Mouse (Mus musculus) forebrain, embryonic 16.5 days (tissue): ENCODE measurements at regions not wholly inside any gene's neighbourhood (a gene's known extent, or its start where the extent isn't known, plus 50 kb on each side); places are given as distances from the start of the nearest gene placed in this dataset.

Source experiments
- ATAC-seq: fragments of 200-750 bp; cut with Nextera tagmentation; 2 replicates; pipeline ENCODE4 v1.8.0; 2017; ENCODE audit warnings: mild to moderate bottlenecking, moderate library complexity
- H3K27ac ChIP-seq: fragments of 300-500 bp; sonication (generic); 2 replicates; pipeline ENCODE4 v1.5.1; 2014; ENCODE audit warnings: low read length, control low read depth
- H3K27me3 ChIP-seq: fragments of 300-500 bp; sonication (generic); replicated peaks from 2 replicates; pipeline ENCODE4 v1.6.1; 2014; ENCODE audit warnings: low read length; ENCODE audit not compliant: control insufficient read depth, insufficient read depth
- H3K36me3 ChIP-seq: fragments of 300-500 bp; sonication (generic); 2 replicates; pipeline ENCODE4 v1.6.1; 2014; ENCODE audit not compliant: control insufficient read depth, insufficient read depth
- H3K4me1 ChIP-seq: fragments of 300-500 bp; sonication (generic); replicated peaks from 2 replicates; pipeline ENCODE4 v1.6.1; 2014; ENCODE audit warnings: low read length; ENCODE audit not compliant: control insufficient read depth, insufficient read depth
- H3K4me2 ChIP-seq: fragments of 300-500 bp; sonication (generic); 2 replicates; pipeline ENCODE4 v1.6.1; 2014; ENCODE audit warnings: mild to moderate bottlenecking, low read length, control low read depth
- H3K4me3 ChIP-seq: fragments of 300-500 bp; sonication (generic); replicated peaks from 2 replicates; pipeline ENCODE4 v1.5.1; 2014; ENCODE audit warnings: mild to moderate bottlenecking, low read length, control low read depth
- H3K9ac ChIP-seq: fragments of 300-500 bp; sonication (generic); replicated peaks from 2 replicates; pipeline ENCODE4 v1.6.1; 2014; ENCODE audit warnings: low read depth, low read length, control low read depth
- H3K9me3 ChIP-seq: fragments of 300-500 bp; sonication (generic); 2 replicates; pipeline ENCODE4 v1.6.1; 2016; ENCODE audit warnings: low read length; ENCODE audit not compliant: control insufficient read depth
- WGBS: fragments of 180-500 bp; shearing (Covaris S2); extraction: QIAGEN DNeasy Blood & Tissue Kit; methylation state at CpG from one replicate; pipeline ENCODE4 v1.1.7; 2014; 5-methylcytosine and 5-hydroxymethylcytosine counted together

DNA sequence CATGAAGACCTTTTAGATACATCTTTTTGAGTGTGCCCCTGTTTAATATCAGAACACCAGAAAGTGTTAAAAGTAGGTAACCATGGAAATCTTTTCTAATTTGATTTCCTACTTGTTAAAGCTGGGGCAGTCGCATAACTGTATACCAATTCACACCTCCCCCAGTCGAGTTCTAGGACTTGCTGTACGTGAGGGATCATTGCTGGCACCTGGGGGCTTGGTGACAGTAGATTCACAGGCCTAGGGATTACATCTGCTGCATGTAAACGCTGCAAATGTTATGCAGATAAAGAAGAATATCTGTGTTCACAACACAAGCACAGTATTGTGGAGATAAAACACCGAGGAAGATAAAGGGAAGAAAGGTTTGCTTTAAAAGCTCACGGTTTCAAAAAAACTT is 256.7 kb downstream of the Ice1 start:
- 65% methylated on average over 6 of the region's 6 CpGs for WGBS
- no peak for ATAC-seq

DNA sequence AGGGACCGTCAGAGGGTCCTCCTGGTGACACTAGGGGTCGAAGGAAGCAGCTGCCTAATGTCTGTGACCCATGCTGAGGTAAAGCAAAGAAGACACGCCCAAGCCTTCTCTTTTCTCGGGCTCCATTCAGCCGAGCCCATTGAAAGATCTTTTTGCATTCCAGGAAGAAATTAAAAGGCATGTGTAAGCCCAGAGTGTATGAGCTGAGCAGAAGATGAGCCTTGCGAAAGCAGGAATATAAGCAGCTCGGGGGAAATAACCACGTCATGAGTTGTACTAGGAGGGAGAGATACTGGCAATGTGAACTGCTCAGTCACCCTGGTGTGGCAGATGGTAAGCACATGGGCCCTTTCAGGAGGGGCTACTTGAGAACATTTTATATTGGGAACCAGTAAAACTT is 252.1 kb downstream of the Ice1 start:
- no peak for ATAC-seq
- Histone ChIP-seq H3K9me3 (no peaks in the 10 kb centered on the region), H3K27ac (no peak overlapping the region), H3K27me3 (no peaks in the 10 kb centered on the region), H3K9ac (no peak overlapping the region), H3K36me3 (no peaks in the 10 kb centered on the region), H3K4me1 (no peaks in the 10 kb centered on the region), H3K4me2 (no peak overlapping the region), H3K4me3 (no peak overlapping the region)
- WGBS, result 48% methylated on average over 8 of the region's 8 CpGs

More for the DNA sequence above, 256.7 kb downstream of the Ice1 start:
- Histone ChIP-seq H3K27ac (no peak overlapping the region), H3K4me1 (no peaks in the 10 kb centered on the region), H3K9me3 (no peaks in the 10 kb centered on the region), H3K9ac (no peak overlapping the region), H3K36me3 (no peaks in the 10 kb centered on the region), H3K4me3 (no peak overlapping the region), H3K27me3 (no peaks in the 10 kb centered on the region), H3K4me2 (no peak overlapping the region)

DNA sequence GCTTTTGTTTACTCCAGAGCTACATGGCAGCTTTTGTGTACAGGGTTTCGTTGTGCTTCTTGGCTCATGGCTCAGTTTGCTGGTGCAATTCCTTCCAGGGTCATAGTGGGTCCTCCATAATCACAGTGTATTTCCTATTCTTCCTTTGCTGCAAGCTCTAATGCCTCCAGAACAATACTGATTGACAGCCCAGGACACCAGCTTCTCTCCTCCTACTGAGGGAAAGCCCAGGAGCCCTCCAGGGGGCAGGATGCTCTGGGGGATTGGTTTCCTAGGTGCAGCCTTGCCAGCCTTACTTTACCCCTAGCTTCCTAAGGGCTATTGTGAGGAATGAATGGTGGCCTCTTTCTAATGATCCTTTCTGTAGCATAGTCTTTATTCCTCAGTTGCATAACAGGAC is 224.6 kb downstream of the Ice1 start:
- WGBS, result 8% methylated on average over 1 of the region's 1 CpGs
- H3K9me3 ChIP-seq, result no peaks in the 10 kb centered on the region
- H3K27ac ChIP-seq, result no peak overlapping the region
- no peaks in the 10 kb centered on the region; the same call in 1 of the 2 replicates for H3K4me1 ChIP-seq
- no peaks in the 10 kb centered on the region for H3K36me3 ChIP-seq
- no peak overlapping the region for H3K4me2 ChIP-seq
- H3K9ac ChIP-seq, result no peak overlapping the region
- peak; percentile 69 for ATAC-seq
- H3K4me3 ChIP-seq, result no peak overlapping the region
- no peaks in the 10 kb centered on the region for H3K27me3 ChIP-seq

GRCm38 (mm10) chr13:70418156-70418555 is 219.3 kb downstream of the Ice1 start:
- Histone ChIP-seq H3K4me3 (no peak overlapping the region), H3K4me1 (no peaks in the 10 kb centered on the region), H3K27me3 (no peaks in the 10 kb centered on the region), H3K9me3 (no peaks in the 10 kb centered on the region), H3K27ac (no peak overlapping the region), H3K36me3 (no peaks in the 10 kb centered on the region), H3K9ac (no peak overlapping the region), H3K4me2 (no peak overlapping the region)
- 79% methylated on average over 2 of the region's 2 CpGs for WGBS
- no peak for ATAC-seq

DNA sequence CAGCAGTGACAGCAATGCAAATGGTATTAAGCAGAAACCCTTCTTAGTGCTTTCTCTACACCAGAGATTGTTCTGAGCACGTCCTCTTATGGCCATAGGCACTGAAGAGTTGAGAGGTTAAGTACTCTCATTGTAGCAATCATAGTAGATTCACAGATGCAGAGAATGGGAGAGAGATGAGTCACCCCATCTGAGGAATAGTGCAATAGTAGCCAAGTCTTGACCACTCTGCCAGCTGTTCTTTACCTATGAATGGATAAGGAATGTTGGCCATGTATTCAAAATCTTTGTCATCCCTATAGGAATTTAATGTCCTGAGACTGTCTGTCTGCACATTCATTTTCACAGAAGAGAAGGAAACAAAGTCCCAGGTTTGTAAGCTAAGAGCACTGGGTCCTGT is 198.0 kb downstream of the Ice1 start:
- Histone ChIP-seq H3K4me2 (no peak overlapping the region), H3K36me3 (no peaks in the 10 kb centered on the region), H3K4me1 (no peaks in the 10 kb centered on the region), H3K9me3 (no peaks in the 10 kb centered on the region), H3K27ac (no peak overlapping the region), H3K4me3 (no peak overlapping the region), H3K27me3 (no peaks in the 10 kb centered on the region), H3K9ac (no peak overlapping the region)
- ATAC-seq, result no peak
- WGBS, result 52% methylated on average over 1 of the region's 1 CpGs

GRCm38 (mm10) chr13:70446940-70447339 is 190.5 kb downstream of the Ice1 start:
- Histone ChIP-seq H3K4me2 (no peak overlapping the region), H3K4me3 (no peak overlapping the region), H3K4me1 (no peaks in the 10 kb centered on the region), H3K27ac (no peak overlapping the region), H3K27me3 (no peaks in the 10 kb centered on the region), H3K36me3 (no peaks in the 10 kb centered on the region), H3K9ac (no peak overlapping the region), H3K9me3 (no peaks in the 10 kb centered on the region)
- 96% methylated on average over 4 of the region's 4 CpGs for WGBS
- ATAC-seq, result no peak

GRCm38 (mm10) chr13:70454592-70455390 is 182.6 kb downstream of the Ice1 start:
- H3K27me3 ChIP-seq, result no peaks in the 10 kb centered on the region
- H3K36me3 ChIP-seq, result no peaks in the 10 kb centered on the region
- WGBS, result 86% methylated on average over 4 of the region's 4 CpGs
- no peaks in the 10 kb centered on the region for H3K9me3 ChIP-seq
- ATAC-seq, result no peak
- no peak overlapping the region for H3K4me3 ChIP-seq
- H3K27ac ChIP-seq, result no peak overlapping the region
- H3K9ac ChIP-seq, result no peak overlapping the region
- no peaks in the 10 kb centered on the region for H3K4me1 ChIP-seq
- no peak overlapping the region for H3K4me2 ChIP-seq

DNA sequence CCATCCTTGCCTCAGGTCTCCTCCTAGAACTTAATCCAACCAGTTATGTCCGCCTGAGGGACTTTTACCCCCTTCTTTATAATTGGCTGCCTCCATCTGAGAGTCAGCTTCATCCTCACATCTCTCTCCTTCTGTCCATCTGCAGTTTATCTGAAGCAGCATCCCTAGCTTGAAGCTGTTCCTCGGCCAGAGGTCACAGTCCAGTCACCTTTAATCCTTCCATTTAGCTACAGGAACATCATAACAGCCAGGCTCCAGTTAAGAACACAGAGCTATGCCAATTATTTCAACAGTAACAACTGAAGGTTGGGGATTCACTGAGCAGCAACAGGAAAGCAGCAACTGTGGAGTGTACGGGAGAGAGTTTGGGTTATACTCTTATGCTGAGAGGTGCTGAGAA is 179.0 kb downstream of the Ice1 start:
- WGBS, result 76% methylated on average over 3 of the region's 3 CpGs
- Histone ChIP-seq H3K4me2 (no peak overlapping the region), H3K27ac (no peak overlapping the region), H3K4me3 (no peak overlapping the region), H3K9me3 (no peaks in the 10 kb centered on the region), H3K36me3 (no peaks in the 10 kb centered on the region), H3K27me3 (no peaks in the 10 kb centered on the region), H3K9ac (no peak overlapping the region), H3K4me1 (no peaks in the 10 kb centered on the region)
- no peak for ATAC-seq

GRCm38 (mm10) chr13:70464996-70465395 is 172.4 kb downstream of the Ice1 start:
- no peak overlapping the region for H3K4me3 ChIP-seq
- no peaks in the 10 kb centered on the region for H3K9me3 ChIP-seq
- H3K27me3 ChIP-seq, result no peaks in the 10 kb centered on the region
- no peaks in the 10 kb centered on the region for H3K36me3 ChIP-seq
- H3K4me1 ChIP-seq, result no peaks in the 10 kb centered on the region
- no peak overlapping the region for H3K4me2 ChIP-seq
- no peak overlapping the region for H3K27ac ChIP-seq
- 79% methylated on average over 5 of the region's 5 CpGs for WGBS
- H3K9ac ChIP-seq, result no peak overlapping the region
- peak; percentile 57; the same call in 1 of the 2 replicates for ATAC-seq

DNA sequence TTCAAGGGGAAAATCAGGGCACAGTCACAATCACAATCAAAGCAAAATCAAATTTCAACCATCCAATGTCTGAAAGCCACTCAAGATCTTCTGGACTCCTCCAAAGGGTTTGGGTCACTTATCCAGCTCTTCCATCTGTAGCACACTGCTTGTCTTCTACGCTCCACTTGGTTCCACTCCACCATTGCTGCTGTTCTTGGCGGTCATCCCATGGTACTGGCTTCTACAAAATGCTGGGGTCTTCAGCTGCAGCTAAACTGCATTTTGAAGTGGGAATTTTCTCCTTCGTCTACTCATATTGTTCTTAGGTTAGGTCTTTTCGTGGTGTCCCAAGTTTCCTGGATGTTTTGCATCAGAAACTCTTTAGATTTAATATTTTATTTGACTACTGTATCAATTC is 162.7 kb downstream of the Ice1 start:
- H3K9me3 ChIP-seq, result no peaks in the 10 kb centered on the region
- no peak overlapping the region for H3K9ac ChIP-seq
- no peaks in the 10 kb centered on the region for H3K4me1 ChIP-seq
- no peaks in the 10 kb centered on the region for H3K36me3 ChIP-seq
- no peak overlapping the region for H3K4me3 ChIP-seq
- H3K4me2 ChIP-seq, result no peak overlapping the region
- no peak overlapping the region for H3K27ac ChIP-seq
- 85% methylated on average over 4 of the region's 4 CpGs for WGBS
- no peak for ATAC-seq
- no peaks in the 10 kb centered on the region for H3K27me3 ChIP-seq
